Mouse (Mus musculus): ENCODE measurements around the gene Poln. TPM values are rescaled to one million over a fixed set of nuclear protein-coding genes. Genes with fewer than 3 reads are reported as not detected.

Gene Poln
- polyA plus RNA-seq, 1 experiment from 2014 or later = 0.98 TPM

GRCm38 (mm10) chr5:34202006-34202405 is 32.8 kb upstream of the Poln start:
- H3K9me3 ChIP-seq (ENCODE audit: control insufficient read depth, low read length) = no peaks in the 10 kb centered on the region
- no peaks in the 10 kb centered on the region for H3K36me3 ChIP-seq (replicated peaks; ENCODE audit: control insufficient read depth, insufficient read depth)
- no peak for DNase-seq (ENCODE audit: low spot score)
- ATAC-seq (ENCODE audit: low FRiP score) = no peak
- H3K4me3 ChIP-seq (replicated peaks; ENCODE audit: low read length) = no peak overlapping the region
- WGBS = 87% methylated on average over 4 of the region's 4 CpGs
- H3K9ac ChIP-seq = no peak overlapping the region
- no peak overlapping the region for H3K27ac ChIP-seq
- H3K4me2 ChIP-seq (replicated peaks) = no peak overlapping the region
- no peaks in the 10 kb centered on the region for H3K27me3 ChIP-seq (ENCODE audit: control insufficient read depth, insufficient read depth, low read length)
- no peaks in the 10 kb centered on the region for H3K4me1 ChIP-seq (replicated peaks; ENCODE audit: control insufficient read depth, insufficient read depth, low read length)

- H3K9ac ChIP-seq = no peak overlapping the region
- H3K4me3 ChIP-seq (replicated peaks; ENCODE audit: low read length) = no peak overlapping the region
- DNase-seq (ENCODE audit: low spot score) = no peak
- H3K36me3 ChIP-seq (replicated peaks; ENCODE audit: control insufficient read depth, insufficient read depth) = no peaks in the 10 kb centered on the region
- no peaks in the 10 kb centered on the region for H3K4me1 ChIP-seq (replicated peaks; ENCODE audit: control insufficient read depth, insufficient read depth, low read length)
- no peaks in the 10 kb centered on the region for H3K27me3 ChIP-seq (ENCODE audit: control insufficient read depth, insufficient read depth, low read length)
- H3K27ac ChIP-seq = no peak overlapping the region
- no peaks in the 10 kb centered on the region for H3K9me3 ChIP-seq (ENCODE audit: control insufficient read depth, low read length)
- no peak for ATAC-seq (ENCODE audit: low FRiP score)
- no peak overlapping the region for H3K4me2 ChIP-seq (replicated peaks)
- 78% methylated on average over 2 of the region's 2 CpGs for whole genome bisulfite sequencing
Measured at GRCm38 (mm10) chr5:34201396-34201795, 32.1 kb upstream of the Poln start.

GRCm38 (mm10) chr5:34198615-34199014 is 29.4 kb upstream of the Poln start:
- no peaks in the 10 kb centered on the region for H3K9me3 ChIP-seq (ENCODE audit: control insufficient read depth, low read length)
- no peak overlapping the region for H3K27ac ChIP-seq
- DNase-seq (ENCODE audit: low spot score) = no peak
- no peak overlapping the region for H3K9ac ChIP-seq
- H3K4me3 ChIP-seq (replicated peaks; ENCODE audit: low read length) = no peak overlapping the region
- H3K4me2 ChIP-seq (replicated peaks) = no peak overlapping the region
- 94% methylated on average over 6 of the region's 6 CpGs for WGBS
- no peaks in the 10 kb centered on the region for H3K27me3 ChIP-seq (ENCODE audit: control insufficient read depth, insufficient read depth, low read length)
- no peak for ATAC-seq (ENCODE audit: low FRiP score)
- no peaks in the 10 kb centered on the region for H3K4me1 ChIP-seq (replicated peaks; ENCODE audit: control insufficient read depth, insufficient read depth, low read length)
- no peaks in the 10 kb centered on the region for H3K36me3 ChIP-seq (replicated peaks; ENCODE audit: control insufficient read depth, insufficient read depth)

- DNase-seq (ENCODE audit: low spot score) = no peak
- Histone ChIP-seq H3K27ac (no peak overlapping the region), H3K4me2 (replicated peaks) (no peak overlapping the region), H3K4me1 (replicated peaks; ENCODE audit: control insufficient read depth, insufficient read depth, low read length) (no peaks in the 10 kb centered on the region), H3K36me3 (replicated peaks; ENCODE audit: control insufficient read depth, insufficient read depth) (no peaks in the 10 kb centered on the region), H3K9ac (no peak overlapping the region), H3K4me3 (replicated peaks; ENCODE audit: low read length) (no peak overlapping the region), H3K9me3 (ENCODE audit: control insufficient read depth, low read length) (no peaks in the 10 kb centered on the region), H3K27me3 (ENCODE audit: control insufficient read depth, insufficient read depth, low read length) (no peaks in the 10 kb centered on the region)
- ATAC-seq (ENCODE audit: low FRiP score) = no peak
- WGBS = 83% methylated on average over 4 of the region's 4 CpGs
Measured at GRCm38 (mm10) chr5:34197243-34197642, 28.0 kb upstream of the Poln start.

GRCm38 (mm10) chr5:34196423-34196822 is 27.2 kb upstream of the Poln start:
- no peak overlapping the region for H3K4me2 ChIP-seq (replicated peaks)
- H3K36me3 ChIP-seq (replicated peaks; ENCODE audit: control insufficient read depth, insufficient read depth) = no peaks in the 10 kb centered on the region
- DNase-seq (ENCODE audit: low spot score) = no peak
- no peaks in the 10 kb centered on the region for H3K27me3 ChIP-seq (ENCODE audit: control insufficient read depth, insufficient read depth, low read length)
- no peak overlapping the region for H3K9ac ChIP-seq
- ATAC-seq (ENCODE audit: low FRiP score) = no peak
- no peak overlapping the region for H3K27ac ChIP-seq
- H3K9me3 ChIP-seq (ENCODE audit: control insufficient read depth, low read length) = no peaks in the 10 kb centered on the region
- no peak overlapping the region for H3K4me3 ChIP-seq (replicated peaks; ENCODE audit: low read length)
- H3K4me1 ChIP-seq (replicated peaks; ENCODE audit: control insufficient read depth, insufficient read depth, low read length) = no peaks in the 10 kb centered on the region
- 82% methylated on average over 7 of the region's 7 CpGs for WGBS

- Histone ChIP-seq H3K9ac (no peak overlapping the region), H3K4me3 (replicated peaks; ENCODE audit: low read length) (no peak overlapping the region), H3K36me3 (replicated peaks; ENCODE audit: control insufficient read depth, insufficient read depth) (no peaks in the 10 kb centered on the region), H3K27me3 (ENCODE audit: control insufficient read depth, insufficient read depth, low read length) (no peaks in the 10 kb centered on the region), H3K4me1 (replicated peaks; ENCODE audit: control insufficient read depth, insufficient read depth, low read length) (no peaks in the 10 kb centered on the region), H3K4me2 (replicated peaks) (no peak overlapping the region), H3K9me3 (ENCODE audit: control insufficient read depth, low read length) (no peaks in the 10 kb centered on the region), H3K27ac (no peak overlapping the region)
- no peak for DNase-seq (ENCODE audit: low spot score)
- 95% methylated on average over 12 of the region's 12 CpGs for WGBS
- ATAC-seq (ENCODE audit: low FRiP score) = no peak
Measured at GRCm38 (mm10) chr5:34195786-34196185, 26.5 kb upstream of the Poln start.

- WGBS = 85% methylated on average over 6 of the region's 6 CpGs
- no peaks in the 10 kb centered on the region for H3K27me3 ChIP-seq (ENCODE audit: control insufficient read depth, insufficient read depth, low read length)
- no peaks in the 10 kb centered on the region for H3K9me3 ChIP-seq (ENCODE audit: control insufficient read depth, low read length)
- H3K4me3 ChIP-seq (replicated peaks; ENCODE audit: low read length) = no peak overlapping the region
- no peak overlapping the region for H3K4me2 ChIP-seq (replicated peaks)
- DNase-seq (ENCODE audit: low spot score) (no peak), ATAC-seq (ENCODE audit: low FRiP score) (no peak)
- no peak overlapping the region for H3K27ac ChIP-seq
- no peaks in the 10 kb centered on the region for H3K4me1 ChIP-seq (replicated peaks; ENCODE audit: control insufficient read depth, insufficient read depth, low read length)
- no peak overlapping the region for H3K9ac ChIP-seq
- no peaks in the 10 kb centered on the region for H3K36me3 ChIP-seq (replicated peaks; ENCODE audit: control insufficient read depth, insufficient read depth)
Measured at GRCm38 (mm10) chr5:34194975-34195662, 25.9 kb upstream of the Poln start.

- Histone ChIP-seq H3K36me3 (replicated peaks; ENCODE audit: control insufficient read depth, insufficient read depth) (no peaks in the 10 kb centered on the region), H3K4me3 (replicated peaks; ENCODE audit: low read length) (no peak overlapping the region), H3K27me3 (ENCODE audit: control insufficient read depth, insufficient read depth, low read length) (no peaks in the 10 kb centered on the region), H3K27ac (no peak overlapping the region), H3K4me1 (replicated peaks; ENCODE audit: control insufficient read depth, insufficient read depth, low read length) (no peaks in the 10 kb centered on the region), H3K9ac (no peak overlapping the region), H3K9me3 (ENCODE audit: control insufficient read depth, low read length) (no peaks in the 10 kb centered on the region), H3K4me2 (replicated peaks) (no peak overlapping the region)
- DNase-seq (ENCODE audit: low spot score) (no peak), ATAC-seq (ENCODE audit: low FRiP score) (no peak)
- WGBS = 46% methylated on average over 1 of the region's 1 CpGs
Measured at GRCm38 (mm10) chr5:34194426-34194825, 25.2 kb upstream of the Poln start.

- ATAC-seq (ENCODE audit: low FRiP score) (no peak), DNase-seq (ENCODE audit: low spot score) (no peak)
- Histone ChIP-seq H3K27ac (no peak overlapping the region), H3K4me1 (replicated peaks; ENCODE audit: control insufficient read depth, insufficient read depth, low read length) (peaks cover 6% of the 10 kb centered on the region; the same call in 1 of the 2 replicates), H3K27me3 (ENCODE audit: control insufficient read depth, insufficient read depth, low read length) (no peaks in the 10 kb centered on the region), H3K9me3 (ENCODE audit: control insufficient read depth, low read length) (no peaks in the 10 kb centered on the region), H3K4me3 (replicated peaks; ENCODE audit: low read length) (no peak overlapping the region), H3K9ac (no peak overlapping the region), H3K4me2 (replicated peaks) (no peak overlapping the region), H3K36me3 (replicated peaks; ENCODE audit: control insufficient read depth, insufficient read depth) (no peaks in the 10 kb centered on the region)
- 78% methylated on average over 4 of the region's 4 CpGs for WGBS
Measured at GRCm38 (mm10) chr5:34191843-34192242, 22.6 kb upstream of the Poln start.

GRCm38 (mm10) chr5:34191021-34191420 is 21.8 kb upstream of the Poln start:
- Histone ChIP-seq H3K27ac (no peak overlapping the region), H3K27me3 (ENCODE audit: control insufficient read depth, insufficient read depth, low read length) (no peaks in the 10 kb centered on the region), H3K4me3 (replicated peaks; ENCODE audit: low read length) (no peak overlapping the region), H3K4me2 (replicated peaks) (no peak overlapping the region), H3K9ac (no peak overlapping the region), H3K9me3 (ENCODE audit: control insufficient read depth, low read length) (no peaks in the 10 kb centered on the region), H3K4me1 (replicated peaks; ENCODE audit: control insufficient read depth, insufficient read depth, low read length) (peaks cover 13% of the 10 kb centered on the region), H3K36me3 (replicated peaks; ENCODE audit: control insufficient read depth, insufficient read depth) (no peaks in the 10 kb centered on the region)
- no peak for DNase-seq (ENCODE audit: low spot score)
- 52% methylated on average over 4 of the region's 4 CpGs for WGBS
- ATAC-seq (ENCODE audit: low FRiP score) = no peak

Measured in hindbrain, embryonic 14.5 days (tissue).